Mouse (Mus musculus) T-helper 17 cell (primary cell): ENCODE data around the gene Fam189a1.

Source experiments
- in situ Hi-C, 2 experiments: fragments of 300-600 bp; cut with MboI, MseI; formaldehyde crosslinking; loops; 1 replicate in 1 of 2; 2 replicates in 1 of 2; pipeline ENCODE4 v1.15.1; 2025; ENCODE audit warnings: high pct_unique_total_duplicates in 2 of 2

Fam189a1 gene

DNA sequence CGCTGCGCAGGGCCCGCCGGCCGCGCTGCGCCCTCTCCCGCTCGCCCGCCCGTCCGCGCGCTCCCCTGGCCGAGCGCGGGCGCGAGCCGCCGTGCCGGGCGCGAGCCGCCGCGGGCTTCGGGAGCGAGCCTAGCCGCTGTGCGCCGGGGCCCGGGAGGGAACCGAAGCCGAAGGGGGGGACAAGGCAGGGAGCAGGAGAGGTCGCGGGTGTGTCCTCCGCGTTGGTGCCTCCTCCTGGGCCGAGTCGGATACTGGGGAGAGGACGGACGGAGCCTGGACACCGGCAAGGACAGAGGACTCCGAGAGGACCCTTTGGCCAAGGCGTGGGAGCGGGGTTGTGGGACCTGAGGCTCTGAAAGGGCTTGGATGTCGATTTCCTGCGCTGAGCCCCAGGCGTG lies at the start of gene Fam189a1:
TSS of gene Fam189a1 (minus strand) at position 57 of the 398 bp plus-strand sequence.
- in situ Hi-C loops: no loop called here

DNA sequence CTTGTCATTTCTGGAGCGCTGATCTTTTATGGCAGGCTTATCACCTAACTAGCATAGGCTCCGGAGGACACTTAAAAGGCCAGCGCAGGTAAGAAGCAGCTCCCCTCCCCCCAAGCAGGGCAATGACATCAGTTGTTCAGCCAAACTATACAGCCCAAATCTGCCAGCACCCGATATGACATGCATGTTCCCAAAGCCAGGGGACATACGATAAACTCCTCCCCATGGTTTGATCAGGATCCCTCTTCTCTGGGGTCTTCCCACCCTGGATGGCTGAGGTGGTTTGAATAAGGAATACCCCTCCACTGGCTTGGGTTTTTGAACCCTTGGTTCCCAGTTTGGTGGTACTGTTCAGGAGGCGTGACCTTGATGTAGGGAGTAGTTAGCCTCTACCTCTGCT lies 49.7 kb upstream of the Fam189a1 start:
- in situ Hi-C loops: no loop called here

DNA sequence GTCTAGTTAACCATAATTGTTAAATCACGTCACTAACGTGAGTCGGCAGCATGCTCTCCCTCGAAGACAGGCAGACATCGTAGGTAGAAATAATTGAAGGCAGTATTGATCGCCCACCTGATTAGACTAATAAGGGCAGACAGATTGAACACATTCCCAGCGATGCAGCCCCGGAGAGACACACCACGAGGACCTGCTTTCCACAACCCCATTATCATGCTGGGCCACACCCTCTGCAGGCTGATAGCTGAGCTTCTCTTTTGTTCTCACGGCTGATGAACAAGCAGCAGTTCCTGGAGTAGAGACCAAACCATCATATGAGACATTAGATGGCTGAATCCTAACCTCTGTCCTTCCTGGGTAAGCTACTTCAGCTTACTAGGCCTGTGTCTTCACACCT lies 46.3 kb upstream of the Fam189a1 start:
- in situ Hi-C loops: no loop called here

DNA sequence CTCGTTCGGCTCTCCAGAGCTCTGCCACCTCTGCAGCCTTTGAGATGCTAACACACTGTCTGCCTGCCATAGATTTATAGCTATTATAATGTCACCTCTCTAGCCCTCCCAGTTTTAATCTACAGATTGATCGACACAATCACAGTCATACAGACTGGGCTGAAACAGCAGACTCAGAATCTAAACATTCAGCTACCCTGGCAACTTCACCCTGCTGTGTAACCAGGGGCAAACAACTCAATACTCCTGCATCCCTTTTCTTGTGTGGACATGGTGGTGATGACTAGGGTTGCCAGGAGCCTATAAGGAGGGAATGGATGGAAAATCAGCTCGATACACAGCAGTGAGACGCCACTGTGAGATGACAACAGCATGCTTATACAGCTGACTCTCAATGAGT lies 24.3 kb upstream of the Fam189a1 start:
- in situ Hi-C loops: no loop called here

DNA sequence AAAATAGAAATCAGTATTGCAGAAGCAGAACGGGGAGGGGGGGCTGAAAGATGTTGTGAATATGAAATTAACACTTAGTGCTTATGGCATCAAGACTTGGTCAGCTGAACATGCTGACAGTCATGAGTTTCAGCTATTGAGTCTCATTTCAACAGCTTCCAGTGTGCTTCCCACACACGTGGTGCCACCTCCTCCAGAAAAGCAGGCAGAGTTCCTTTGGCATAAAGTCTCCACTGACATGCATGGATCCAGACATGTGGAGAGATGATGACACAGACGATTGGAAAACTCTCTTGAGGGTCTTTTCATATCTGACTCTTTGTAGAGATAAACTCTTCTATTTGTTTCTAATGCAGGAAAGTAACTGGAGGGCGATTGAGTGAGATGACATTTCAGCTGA lies 14.4 kb upstream of the Fam189a1 start:
- in situ Hi-C loops: no loop called here

DNA sequence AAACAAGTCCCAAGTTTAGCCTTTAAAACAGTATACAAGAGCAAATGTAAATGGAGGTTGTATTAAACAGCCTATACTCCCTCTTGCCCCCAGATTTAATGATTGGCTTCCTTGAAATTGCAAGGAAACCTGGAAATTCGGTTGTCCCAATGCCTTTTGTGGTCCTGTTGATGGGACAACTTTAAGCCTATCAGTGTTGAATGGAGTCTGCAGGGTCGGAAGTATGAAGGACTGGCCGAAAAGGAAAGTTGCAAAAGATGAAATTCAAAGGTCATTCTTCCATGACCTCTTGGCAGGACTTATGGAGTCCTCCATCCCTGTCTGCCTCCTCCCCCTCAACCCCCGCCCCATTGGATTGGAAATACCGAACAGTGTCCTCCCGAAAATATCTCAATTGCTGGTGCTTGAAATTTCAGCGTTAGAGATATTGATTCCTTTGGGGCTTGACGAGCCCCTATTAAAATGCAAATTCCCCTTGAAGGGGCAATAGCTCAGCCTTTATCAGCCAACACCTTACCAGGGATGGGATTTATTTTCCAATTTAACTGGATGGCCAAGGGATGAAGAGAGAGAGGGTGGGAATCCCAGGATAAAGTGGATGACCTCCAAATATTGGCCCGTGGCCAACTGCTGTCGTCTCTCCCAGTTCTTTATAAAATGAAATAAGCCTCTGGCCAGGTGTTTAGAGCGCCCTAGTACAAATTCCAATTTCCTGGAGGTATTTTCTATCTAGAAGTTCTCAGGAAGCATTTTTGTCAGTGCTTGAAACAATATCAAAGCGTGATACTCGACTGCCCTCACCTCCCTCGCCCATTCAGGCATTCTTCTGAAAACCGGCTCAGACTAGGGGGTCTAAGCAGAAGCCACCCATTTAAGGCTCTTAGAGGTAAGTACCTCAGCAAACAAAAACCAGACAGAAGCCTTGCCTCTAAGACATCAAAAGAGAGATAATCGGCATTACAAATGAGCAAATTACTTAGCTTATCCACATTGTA lies 958 bp upstream of the Fam189a1 start:
- in situ Hi-C loops: no loop called here

DNA sequence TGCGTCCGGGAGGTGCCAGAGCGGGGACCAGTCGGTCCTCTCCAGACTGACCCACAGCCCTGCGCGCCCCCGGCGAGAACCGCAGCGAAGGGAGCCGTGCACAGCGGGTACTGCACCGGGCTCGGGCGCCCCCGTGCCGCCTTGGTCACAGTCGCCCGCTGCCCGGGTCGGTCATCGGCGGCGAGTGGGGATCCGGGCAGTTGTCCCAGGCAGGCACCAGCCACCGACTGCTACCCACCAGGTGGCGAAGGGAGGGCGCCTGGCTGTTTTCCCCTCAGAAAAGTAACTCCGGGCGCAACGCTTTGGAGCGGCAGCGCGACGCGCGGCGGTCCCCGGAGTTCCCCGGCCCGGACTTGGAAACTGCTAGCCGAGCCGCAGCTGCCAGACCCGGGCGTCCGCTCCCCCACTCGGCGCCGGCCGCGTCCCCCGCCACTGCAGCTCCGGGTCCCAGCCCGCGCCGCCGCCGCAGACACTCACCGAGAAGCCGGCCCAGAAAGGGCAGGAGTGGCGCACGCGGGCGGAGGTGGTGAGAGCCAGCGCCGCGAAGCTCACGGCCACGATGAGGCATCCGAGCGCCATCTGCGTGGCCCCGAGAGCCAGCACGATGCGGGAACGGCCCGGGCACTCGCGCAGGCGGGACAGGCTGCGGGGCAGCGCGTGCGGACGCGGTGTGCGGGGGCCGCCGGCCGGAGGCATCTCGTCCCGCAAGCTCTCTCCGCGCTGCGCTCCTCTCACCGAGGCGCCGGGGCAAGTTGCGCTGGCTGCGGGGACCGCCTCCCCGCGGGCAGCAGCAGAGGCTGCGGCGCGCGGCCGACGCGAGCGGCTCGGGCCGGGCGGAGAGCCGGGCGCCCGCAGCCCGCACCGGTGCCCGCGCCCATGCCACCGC lies 499 bp downstream of the Fam189a1 start:
- in situ Hi-C loops: no loop called here

DNA sequence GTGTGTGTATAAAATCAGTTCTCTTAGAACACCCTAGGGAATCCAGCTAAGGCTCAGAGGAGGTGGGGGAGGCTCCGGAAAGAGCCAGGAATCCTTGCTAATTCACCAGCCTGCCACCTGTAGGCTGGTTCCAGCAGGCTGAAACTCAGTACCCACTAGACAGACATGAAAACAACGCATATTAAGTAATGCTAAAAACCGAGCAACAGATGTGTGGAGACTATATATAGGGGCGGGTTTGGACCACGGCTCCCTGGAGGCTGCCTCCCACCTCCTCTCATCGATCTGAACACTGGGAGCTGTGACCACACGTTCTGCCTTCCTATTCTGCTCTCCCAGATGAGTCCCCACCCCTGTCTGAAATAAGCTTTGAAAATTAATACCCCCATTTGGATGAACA lies 1.8 kb downstream of the Fam189a1 start:
- in situ Hi-C loops: no loop called here

DNA sequence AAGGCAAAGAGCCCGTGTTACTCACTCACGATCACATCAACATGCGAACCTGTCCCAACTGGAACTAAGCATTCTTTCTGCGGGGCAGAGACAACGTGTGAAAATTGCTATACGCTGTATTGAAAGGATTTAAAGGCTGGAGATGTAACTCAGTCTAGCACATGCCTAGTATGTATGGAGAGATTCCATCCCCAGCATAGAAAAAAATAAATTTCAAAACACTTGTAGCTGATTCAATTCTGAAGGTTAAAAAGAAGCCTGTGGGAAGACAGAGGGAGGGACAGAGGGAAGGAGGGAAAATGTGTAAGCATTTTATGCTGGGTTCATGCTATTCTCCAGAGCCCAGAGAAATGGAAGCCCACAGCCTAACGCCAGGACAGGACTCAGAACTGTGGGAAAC lies 2.5 kb downstream of the Fam189a1 start:
- in situ Hi-C loops: no loop called here

DNA sequence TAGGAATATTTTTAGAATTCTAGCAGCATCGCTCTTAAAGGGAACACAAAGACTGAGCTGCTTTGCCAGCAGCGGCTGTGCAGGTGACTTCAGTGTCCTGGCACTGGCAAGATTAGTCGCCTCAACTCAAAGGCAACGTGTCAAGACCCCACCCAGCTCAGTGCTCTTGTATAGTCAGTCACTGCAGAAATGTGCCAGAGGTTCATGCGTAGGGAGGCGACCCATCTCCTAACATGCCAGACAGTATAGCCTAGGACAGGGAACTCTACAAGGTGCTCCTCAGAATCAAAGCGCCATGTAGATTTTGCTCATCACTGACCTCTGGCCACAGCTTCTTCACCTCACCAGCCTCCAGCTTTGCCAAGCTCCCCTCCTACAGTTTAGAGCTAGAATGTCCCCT lies 4.8 kb downstream of the Fam189a1 start:
- in situ Hi-C loops: no loop called here

DNA sequence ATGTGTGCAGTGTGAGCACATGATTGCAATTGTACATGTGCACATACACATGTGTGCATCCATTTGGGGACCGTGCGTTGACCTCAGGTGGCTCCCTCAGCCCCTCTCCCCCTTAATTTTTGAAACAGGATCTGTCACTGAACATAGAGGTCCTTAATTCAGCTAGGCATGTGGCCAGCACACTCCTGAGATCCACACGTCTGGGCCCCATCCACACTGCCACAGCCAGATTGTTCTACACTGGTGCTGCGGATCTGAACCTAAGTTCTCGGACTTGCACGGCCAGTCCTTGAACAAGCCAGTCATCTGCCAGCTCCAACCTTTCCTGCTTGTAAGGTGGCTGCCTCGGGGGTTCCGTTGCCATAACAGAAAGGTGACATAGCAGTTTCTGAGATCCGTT lies 7.3 kb downstream of the Fam189a1 start:
- in situ Hi-C loops: no loop called here

DNA sequence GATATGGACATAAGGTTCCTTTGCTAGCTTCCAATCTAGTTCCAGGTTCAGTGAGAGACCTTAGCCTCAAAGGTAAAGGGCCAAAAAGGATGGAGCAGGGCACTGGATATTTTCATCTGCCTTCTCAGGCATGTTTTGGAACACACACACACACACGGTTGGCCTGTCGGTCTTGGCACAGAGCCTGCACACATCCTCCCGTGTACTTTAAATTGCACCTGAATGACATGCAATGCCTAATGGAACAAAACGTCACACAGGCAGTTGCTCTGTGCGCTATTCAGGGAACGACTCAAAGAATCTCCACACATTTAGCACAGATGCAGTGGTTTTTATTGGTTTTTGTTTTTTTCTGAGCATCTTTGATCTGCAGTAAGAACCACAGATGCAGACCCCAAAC lies 11.5 kb downstream of the Fam189a1 start:
- in situ Hi-C loops: no loop called here

DNA sequence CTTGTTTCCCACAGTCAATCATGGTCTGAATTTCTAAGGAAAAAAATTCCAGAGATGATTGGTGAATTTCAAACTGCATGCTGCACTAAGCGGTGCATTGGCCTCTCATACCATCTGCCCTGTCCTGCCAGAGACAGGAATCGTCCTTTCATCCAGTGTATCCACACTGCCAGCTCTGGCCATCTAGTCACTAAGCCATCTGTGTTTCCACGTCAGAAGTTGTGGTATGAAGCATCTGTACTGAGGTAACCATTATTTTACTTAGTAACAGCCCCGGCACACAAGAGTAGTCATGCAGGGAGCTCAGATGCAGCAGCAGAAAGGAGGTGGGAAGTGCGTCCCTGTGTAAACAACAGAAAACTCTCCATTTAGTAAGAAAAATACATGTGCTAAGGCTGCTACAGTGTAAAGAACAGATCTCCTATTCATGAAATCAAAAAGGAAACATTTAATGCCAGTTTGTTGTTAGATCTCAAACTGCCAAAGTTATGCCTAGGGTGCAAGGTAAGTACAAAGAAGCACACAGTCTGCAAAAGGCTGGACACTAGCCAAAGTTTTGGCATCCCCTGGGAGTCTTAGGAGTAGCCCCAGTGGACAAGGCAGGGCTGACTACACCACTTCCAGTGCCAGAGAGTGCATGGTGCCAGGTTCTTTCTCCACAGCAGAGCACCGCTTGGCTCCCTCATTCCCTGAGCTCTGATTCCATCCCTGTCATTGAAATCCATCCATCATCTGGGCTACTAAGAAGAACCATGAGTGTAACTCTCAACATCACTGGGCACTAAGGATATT lies 14.3 kb downstream of the Fam189a1 start:
- in situ Hi-C loops: no loop called here

DNA sequence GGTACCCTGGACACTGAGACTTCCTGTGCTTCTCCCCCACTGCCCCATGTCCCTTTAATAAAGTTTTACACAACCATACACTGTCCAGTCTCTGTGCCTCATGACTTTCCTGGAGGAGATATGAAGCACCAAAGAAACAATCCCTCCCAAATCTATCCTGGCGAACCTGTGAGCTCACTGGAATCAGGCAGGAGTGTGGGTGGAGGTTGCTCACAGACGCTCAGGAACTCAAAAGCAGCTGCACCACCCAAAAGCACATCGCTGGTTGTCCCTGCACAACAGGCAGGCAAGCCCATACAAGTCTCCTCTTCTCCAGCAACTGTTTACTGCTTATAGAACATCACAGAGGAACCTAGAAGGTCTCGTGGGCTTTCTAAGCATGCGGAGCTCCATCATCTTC lies 15.5 kb downstream of the Fam189a1 start:
- in situ Hi-C loops: no loop called here

DNA sequence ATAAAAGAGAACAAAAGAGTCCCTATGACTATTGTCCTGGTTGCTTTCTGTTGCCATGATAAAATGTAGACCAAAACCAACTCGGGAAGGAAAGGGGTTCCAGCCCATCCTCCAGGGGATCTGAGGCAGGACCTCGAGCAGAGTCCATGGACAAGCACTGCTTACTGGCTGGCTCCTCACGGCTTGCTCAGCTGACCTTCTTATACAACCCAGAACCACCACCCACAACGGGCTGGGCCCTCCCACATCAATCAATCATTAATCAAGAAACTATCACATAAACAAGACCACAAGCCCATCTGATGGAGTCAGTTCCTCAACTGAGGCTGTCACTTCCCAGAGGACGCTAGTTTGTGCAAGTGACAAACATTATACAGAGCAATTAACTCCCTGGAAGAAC lies 16.3 kb downstream of the Fam189a1 start:
- in situ Hi-C loops: no loop called here

DNA sequence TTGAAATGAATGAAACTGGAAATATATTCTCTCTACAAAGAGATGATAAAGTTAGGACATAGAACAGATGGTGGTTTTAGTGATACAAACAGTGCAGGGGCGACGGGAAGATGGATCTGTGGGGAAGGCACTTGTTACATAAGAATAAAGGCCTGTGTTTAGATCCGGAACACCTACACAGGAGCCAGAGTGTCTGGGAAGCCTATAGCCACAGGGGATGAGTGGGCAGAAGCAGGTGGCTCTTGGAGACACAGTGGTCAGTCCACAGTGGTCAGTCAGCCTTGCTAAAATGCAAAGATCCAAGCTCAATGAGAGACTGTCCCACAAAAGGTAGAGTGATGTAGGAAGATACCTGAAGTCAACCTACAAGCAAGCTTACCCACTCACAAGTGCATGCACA lies 32.6 kb downstream of the Fam189a1 start:
- in situ Hi-C loops: no loop called here

DNA sequence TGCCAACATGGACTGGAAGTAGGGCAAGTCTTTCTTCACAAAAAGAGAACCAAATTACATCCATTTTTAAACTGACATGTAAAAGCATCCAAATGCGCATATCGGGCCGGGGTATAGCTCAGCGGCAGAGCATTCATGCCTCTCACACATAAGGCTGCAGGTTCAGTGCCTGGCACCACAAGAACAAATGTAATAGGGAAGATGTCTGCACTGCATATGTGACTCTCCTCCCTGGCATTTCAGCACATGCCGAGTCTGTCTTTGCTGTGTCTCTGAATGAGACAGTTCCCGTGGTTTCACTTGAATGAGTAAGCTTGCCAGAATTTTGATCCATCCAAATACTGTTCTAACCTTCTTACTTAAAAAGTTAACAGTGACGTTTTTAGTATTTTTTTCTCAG lies 39.5 kb downstream of the Fam189a1 start:
- in situ Hi-C loops: no loop called here

DNA sequence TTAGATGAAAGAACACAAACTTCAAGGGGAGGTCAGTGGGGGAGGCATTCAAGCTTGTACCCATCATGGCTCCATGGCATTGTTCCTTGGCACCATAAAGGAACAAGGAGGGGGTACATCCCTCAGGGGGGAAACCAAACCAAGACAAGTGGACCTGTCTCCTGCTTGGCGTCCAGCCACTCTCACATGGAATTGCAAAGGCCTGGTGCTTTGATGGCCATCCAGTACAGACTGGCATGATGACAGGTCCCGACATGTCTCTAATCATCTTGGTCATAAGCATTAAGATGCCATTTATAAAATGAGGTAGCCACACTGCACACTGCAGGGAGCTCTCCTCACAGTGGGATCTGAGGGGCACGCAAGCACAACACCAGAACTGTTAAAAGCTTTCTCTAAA lies 41.0 kb downstream of the Fam189a1 start:
- in situ Hi-C loops: no loop called here

DNA sequence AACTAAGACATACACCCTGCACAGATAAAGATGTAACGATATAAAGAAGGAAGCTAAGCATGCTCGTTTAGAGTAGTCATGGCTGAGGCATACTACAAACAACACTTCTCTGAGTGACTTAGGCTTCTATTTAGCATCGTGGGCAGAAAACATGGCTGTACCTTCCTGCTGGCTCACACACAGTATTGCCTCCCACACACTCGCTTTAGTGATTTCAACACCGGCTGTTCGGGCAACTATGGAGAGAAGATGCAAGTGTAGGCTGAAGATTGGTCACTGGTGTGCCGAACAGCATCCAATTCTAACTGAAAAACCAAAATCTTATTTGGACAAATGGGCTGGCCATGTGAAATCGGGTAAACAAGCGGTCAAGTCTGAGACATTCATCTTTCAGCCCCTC lies 44.7 kb downstream of the Fam189a1 start:
- in situ Hi-C loops: no loop called here

DNA sequence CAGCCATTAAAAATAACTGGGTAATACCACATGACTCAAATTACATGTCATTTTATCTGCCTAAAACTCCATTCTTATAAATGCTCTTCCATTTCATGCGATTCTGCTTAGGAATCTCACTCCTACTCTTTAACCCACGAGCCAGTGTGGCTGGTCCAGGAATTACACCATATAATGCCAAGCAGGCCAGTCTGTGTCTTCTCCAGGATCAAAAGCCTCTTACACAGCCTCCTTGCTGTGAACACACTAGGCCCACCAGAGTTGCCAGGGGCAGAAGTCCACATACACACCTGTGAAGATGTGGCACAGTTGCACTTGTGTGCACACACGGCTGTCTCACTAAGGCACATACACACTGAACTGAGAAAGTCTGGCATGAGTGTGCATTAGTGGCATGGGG lies 50.8 kb downstream of the Fam189a1 start:
- in situ Hi-C loops: no loop called here

DNA sequence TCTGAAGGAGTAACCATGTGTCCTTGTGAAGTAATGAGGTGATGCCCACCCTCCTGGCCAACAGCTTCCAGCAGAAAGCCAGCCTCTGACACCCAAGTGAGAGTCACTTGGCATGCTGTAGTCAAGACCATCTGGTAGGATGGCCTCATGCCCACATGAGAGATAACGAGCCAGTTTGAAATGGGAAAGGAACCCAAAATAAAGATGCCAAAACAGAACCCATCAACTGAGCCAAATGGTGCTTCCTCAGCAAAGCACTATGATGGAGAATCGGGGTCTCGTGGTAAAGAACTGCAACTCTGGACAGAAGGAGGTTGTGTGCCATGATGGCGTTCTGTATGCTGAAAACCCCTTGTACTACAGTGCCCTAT lies 51.3 kb downstream of the Fam189a1 start:
- in situ Hi-C loops: no loop called here
